Mouse (Mus musculus): Measurements from ENCODE around the gene Vsig10. TPM values are rescaled to one million over a fixed set of nuclear protein-coding genes. Genes with fewer than 3 reads are reported as not detected.

Vsig10 gene
- 1.5 and 1.8 TPM in 2 replicates for total RNA-seq (2014; rRNA removed)
- 2.5 and 4.5 TPM in 2 replicates for polyA plus RNA-seq (2012; rRNA removed)

DNA sequence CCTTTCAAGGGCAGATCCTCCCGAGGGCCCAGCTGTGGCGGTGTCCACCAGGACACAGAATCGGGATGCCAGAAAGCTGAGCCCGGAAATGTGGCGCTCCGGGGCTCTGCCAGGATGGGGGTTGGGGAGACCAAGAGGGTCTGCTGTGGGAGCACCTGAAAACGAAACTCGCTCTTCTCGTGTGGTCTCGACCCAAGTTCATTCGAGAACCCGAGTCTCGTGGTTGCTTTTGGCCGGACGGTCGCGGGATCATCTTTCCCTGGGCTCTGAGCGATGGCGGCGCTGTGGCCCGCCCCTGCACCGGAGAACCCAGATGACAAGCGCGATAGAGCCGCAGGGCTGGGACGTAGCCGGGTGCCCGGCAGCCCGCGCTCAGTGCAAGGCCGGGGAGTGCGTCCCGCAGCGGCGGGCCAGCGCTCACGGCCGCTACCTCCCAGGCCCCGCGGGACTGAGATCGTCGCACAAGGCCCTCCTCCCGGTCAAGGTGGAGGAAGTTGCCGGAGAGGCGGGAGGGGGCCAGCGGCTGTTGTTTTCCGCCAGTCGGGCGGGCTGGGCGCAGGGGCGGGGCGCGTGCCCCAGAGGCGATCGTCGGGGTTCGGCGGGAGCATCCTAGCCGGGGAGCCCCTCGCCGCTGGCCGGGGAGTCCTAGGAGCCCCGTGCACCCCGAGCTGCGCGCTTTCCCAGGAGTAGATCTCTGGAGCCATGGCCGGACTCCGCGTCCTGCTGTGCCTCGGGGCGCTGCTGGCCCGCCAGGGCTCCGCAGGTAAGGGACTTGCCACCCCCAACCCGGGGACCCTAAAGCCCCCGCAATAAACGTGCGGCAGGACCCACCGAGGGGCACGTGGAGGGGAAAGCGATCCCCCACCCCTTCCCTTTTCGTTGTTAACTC is at the start of gene Vsig10:
Gene Vsig10 (plus strand): TSS at position 343 of the 889 bp plus-strand sequence.
- TF ChIP-seq CTCF (IDR thresholded peaks at IDR 0.05; ENCODE audit: low read depth, low read length) (0 out of 2 replicates have a peak, but pooled peaks have one; percentile 4), POLR2A (IDR thresholded peaks at IDR 0.05; ENCODE audit: extremely low read depth, insufficient read depth, low read length) (no peak)
- Histone ChIP-seq H3K27ac (replicated peaks; ENCODE audit: insufficient read depth, low read depth, low read length) (peak within 1 kb of the TSS; percentile 24), H3K79me2 (ENCODE audit: control insufficient read depth, insufficient read depth, low read length) (no peaks in the 10 kb centered on the region), H3K9ac (ENCODE audit: low read depth, low read length) (peak within 1 kb of the TSS; percentile 86), H3K36me3 (ENCODE audit: control insufficient read depth, insufficient read depth, low read length) (no peaks in the 10 kb centered on the region), H3K27me3 (ENCODE audit: control insufficient read depth, insufficient read depth, low read length) (no peaks in the 10 kb centered on the region), H3K4me1 (ENCODE audit: control insufficient read depth, insufficient read depth, low read length) (0 out of 2 replicates have a peak, but pooled peaks cover 2% of the 10 kb centered on the region), H3K4me3 (ENCODE audit: insufficient read depth, low read depth, low read length) (peak within 1 kb of the TSS; percentile 85)
- WGBS, result under 1% methylated on average over 79 of the region's 81 CpGs
- DNase-seq (ENCODE audit: extremely low read depth, low read depth, low spot score), result peak; percentile 5

GRCm38 (mm10) chr5:117269395-117269794 is 49.5 kb upstream of the Vsig10 start:
- DNase-seq (ENCODE audit: extremely low read depth, low read depth, low spot score), result no peak
- no peak overlapping the region for H3K9ac ChIP-seq (ENCODE audit: low read depth, low read length)
- H3K79me2 ChIP-seq (ENCODE audit: control insufficient read depth, insufficient read depth, low read length), result no peaks in the 10 kb centered on the region
- no peaks in the 10 kb centered on the region for H3K4me1 ChIP-seq (ENCODE audit: control insufficient read depth, insufficient read depth, low read length)
- peaks cover 4% of the 10 kb centered on the region; the same call in 1 of the 2 replicates for H3K36me3 ChIP-seq (ENCODE audit: control insufficient read depth, insufficient read depth, low read length)
- TF ChIP-seq CTCF (IDR thresholded peaks at IDR 0.05; ENCODE audit: low read depth, low read length) (no peak), POLR2A (IDR thresholded peaks at IDR 0.05; ENCODE audit: extremely low read depth, insufficient read depth, low read length) (no peak)
- no peaks in the 10 kb centered on the region for H3K27me3 ChIP-seq (ENCODE audit: control insufficient read depth, insufficient read depth, low read length)
- H3K4me3 ChIP-seq (ENCODE audit: insufficient read depth, low read depth, low read length), result no peak overlapping the region
- no peak overlapping the region for H3K27ac ChIP-seq (replicated peaks; ENCODE audit: insufficient read depth, low read depth, low read length)
- 95% methylated on average over 12 of the region's 12 CpGs for WGBS

DNA sequence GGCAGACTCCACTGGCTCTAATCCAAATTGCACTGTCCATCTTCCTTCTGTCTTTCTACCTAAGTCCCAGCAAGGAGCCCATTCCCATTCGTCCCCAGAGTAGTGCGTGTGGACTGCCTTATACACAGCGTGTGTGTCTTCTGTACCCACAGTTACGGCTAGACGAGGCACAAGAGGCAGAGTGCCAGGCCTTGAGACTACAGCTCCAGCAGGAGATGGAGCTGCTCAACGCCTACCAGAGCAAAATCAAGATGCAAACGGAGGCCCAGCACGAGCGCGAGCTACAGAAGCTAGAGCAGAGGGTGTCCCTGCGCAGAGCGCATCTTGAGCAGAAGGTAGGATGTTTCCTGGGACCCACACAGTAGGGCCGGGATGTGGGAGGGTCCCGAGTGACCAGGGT is 46.9 kb upstream of the Vsig10 start:
- TF ChIP-seq POLR2A (IDR thresholded peaks at IDR 0.05; ENCODE audit: extremely low read depth, insufficient read depth, low read length) (no peak), CTCF (IDR thresholded peaks at IDR 0.05; ENCODE audit: low read depth, low read length) (no peak)
- no peaks in the 10 kb centered on the region for H3K4me1 ChIP-seq (ENCODE audit: control insufficient read depth, insufficient read depth, low read length)
- H3K27me3 ChIP-seq (ENCODE audit: control insufficient read depth, insufficient read depth, low read length), result no peaks in the 10 kb centered on the region
- H3K36me3 ChIP-seq (ENCODE audit: control insufficient read depth, insufficient read depth, low read length), result no peaks in the 10 kb centered on the region; the same call in 1 of the 2 replicates
- H3K9ac ChIP-seq (ENCODE audit: low read depth, low read length), result no peak overlapping the region
- no peak for DNase-seq (ENCODE audit: extremely low read depth, low read depth, low spot score)
- no peak overlapping the region for H3K27ac ChIP-seq (replicated peaks; ENCODE audit: insufficient read depth, low read depth, low read length)
- no peak overlapping the region for H3K4me3 ChIP-seq (ENCODE audit: insufficient read depth, low read depth, low read length)
- no peaks in the 10 kb centered on the region for H3K79me2 ChIP-seq (ENCODE audit: control insufficient read depth, insufficient read depth, low read length)
- 95% methylated on average over 14 of the region's 14 CpGs for WGBS

- Histone ChIP-seq H3K4me3 (ENCODE audit: insufficient read depth, low read depth, low read length) (no peak overlapping the region), H3K79me2 (ENCODE audit: control insufficient read depth, insufficient read depth, low read length) (no peaks in the 10 kb centered on the region), H3K27ac (replicated peaks; ENCODE audit: insufficient read depth, low read depth, low read length) (no peak overlapping the region), H3K27me3 (ENCODE audit: control insufficient read depth, insufficient read depth, low read length) (no peaks in the 10 kb centered on the region), H3K36me3 (ENCODE audit: control insufficient read depth, insufficient read depth, low read length) (no peaks in the 10 kb centered on the region; the same call in 1 of the 2 replicates), H3K9ac (ENCODE audit: low read depth, low read length) (no peak overlapping the region), H3K4me1 (ENCODE audit: control insufficient read depth, insufficient read depth, low read length) (peaks cover 10% of the 10 kb centered on the region)
- no peak for DNase-seq (ENCODE audit: extremely low read depth, low read depth, low spot score)
- 70% methylated on average over 5 of the region's 5 CpGs for WGBS
- no peak for TF ChIP-seq CTCF (IDR thresholded peaks at IDR 0.05; ENCODE audit: low read depth, low read length)
- TF ChIP-seq POLR2A (IDR thresholded peaks at IDR 0.05; ENCODE audit: extremely low read depth, insufficient read depth, low read length), result no peak
Observed at GRCm38 (mm10) chr5:117274817-117275216, 44.1 kb upstream of the Vsig10 start.

- no peak for DNase-seq (ENCODE audit: extremely low read depth, low read depth, low spot score)
- Histone ChIP-seq H3K27me3 (ENCODE audit: control insufficient read depth, insufficient read depth, low read length) (no peaks in the 10 kb centered on the region), H3K36me3 (ENCODE audit: control insufficient read depth, insufficient read depth, low read length) (peaks cover 1% of the 10 kb centered on the region; the same call in 1 of the 2 replicates), H3K79me2 (ENCODE audit: control insufficient read depth, insufficient read depth, low read length) (no peaks in the 10 kb centered on the region), H3K27ac (replicated peaks; ENCODE audit: insufficient read depth, low read depth, low read length) (no peak overlapping the region), H3K4me3 (ENCODE audit: insufficient read depth, low read depth, low read length) (no peak overlapping the region), H3K4me1 (ENCODE audit: control insufficient read depth, insufficient read depth, low read length) (peaks cover 10% of the 10 kb centered on the region), H3K9ac (ENCODE audit: low read depth, low read length) (no peak overlapping the region)
- 97% methylated on average over 6 of the region's 6 CpGs for WGBS
- TF ChIP-seq CTCF (IDR thresholded peaks at IDR 0.05; ENCODE audit: low read depth, low read length) (no peak), POLR2A (IDR thresholded peaks at IDR 0.05; ENCODE audit: extremely low read depth, insufficient read depth, low read length) (no peak)
Observed at GRCm38 (mm10) chr5:117277784-117278183, 41.1 kb upstream of the Vsig10 start.
